Mouse (Mus musculus): ENCODE measurements at regions not wholly inside any gene's neighbourhood (a gene's known extent, or its start where the extent isn't known, plus 50 kb on each side); places are given as distances from the start of the nearest gene placed in this dataset.

GRCm38 (mm10) chr15:54677660-54678059, 793.0 kb downstream of the Gm7489 start:
- DNase-seq (ENCODE audit: low spot score in 2 of 2) = peak; percentile 4 to 5

Data from gastrocnemius, adult 8-10 months (tissue).